Mouse (Mus musculus) T-helper 17 cell (primary cell): ENCODE measurements around the gene Pkd1l1.

Source experiments
- in situ Hi-C, 2 experiments: fragments of 300-600 bp; cut with MboI, MseI; formaldehyde crosslinking; loops; 1 replicate in 1 of 2; 2 replicates in 1 of 2; pipeline ENCODE4 v1.15.1; 2025; ENCODE audit warnings: high pct_unique_total_duplicates in 2 of 2

Pkd1l1 gene

DNA sequence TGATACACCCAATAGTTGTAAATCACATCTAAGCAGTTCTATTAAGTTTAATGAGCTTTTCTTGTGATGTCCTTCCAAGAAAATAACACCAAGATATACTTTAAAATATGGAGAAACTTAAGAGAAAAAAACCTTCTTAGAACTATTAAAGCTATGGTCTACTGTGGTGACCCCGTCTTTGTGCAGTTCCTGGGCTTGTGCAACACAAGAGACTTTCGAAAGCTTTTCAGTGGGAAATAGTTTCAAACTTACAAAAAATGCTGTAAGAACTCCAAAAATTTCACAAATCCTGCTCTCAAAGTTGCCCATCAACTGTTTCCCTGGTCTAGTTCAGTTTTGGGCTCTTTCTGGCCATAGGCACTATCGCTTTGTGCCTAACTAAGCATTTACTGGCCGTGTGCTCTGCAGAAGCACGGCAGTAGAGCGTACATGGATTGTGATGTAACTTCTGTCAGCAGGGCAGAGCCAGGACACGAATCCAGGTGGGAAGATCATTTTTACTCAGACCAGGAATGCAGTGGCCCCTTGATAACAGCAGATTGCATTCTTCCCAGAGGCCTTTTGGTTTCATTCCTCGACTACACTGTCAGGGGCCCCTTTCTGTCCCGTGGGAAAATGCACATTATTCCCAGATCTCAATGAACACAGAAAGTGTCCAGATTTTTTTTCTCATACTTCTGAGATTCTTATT lies 144.1 kb downstream of the Pkd1l1 start:
- in situ Hi-C loops: no loop called here

DNA sequence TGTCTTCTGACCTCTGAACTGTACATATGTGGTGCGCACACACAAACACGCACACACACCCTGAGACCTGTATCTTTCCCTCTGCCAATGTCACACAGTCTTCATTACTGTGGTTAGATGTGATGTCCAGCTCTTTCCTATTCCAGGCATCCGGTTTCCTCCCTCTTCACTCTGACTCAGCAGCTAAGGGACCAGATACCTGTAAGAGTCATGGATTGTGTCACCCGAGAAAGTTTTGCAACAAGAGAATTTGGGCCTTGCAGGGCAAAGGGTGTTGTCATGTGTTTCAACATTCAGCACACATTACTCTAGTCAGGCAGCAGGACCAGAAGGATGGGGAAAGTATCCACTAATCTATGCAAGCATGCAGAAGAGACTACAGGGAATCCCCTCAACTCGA lies 146.5 kb downstream of the Pkd1l1 start:
- in situ Hi-C loops: no loop called here

DNA sequence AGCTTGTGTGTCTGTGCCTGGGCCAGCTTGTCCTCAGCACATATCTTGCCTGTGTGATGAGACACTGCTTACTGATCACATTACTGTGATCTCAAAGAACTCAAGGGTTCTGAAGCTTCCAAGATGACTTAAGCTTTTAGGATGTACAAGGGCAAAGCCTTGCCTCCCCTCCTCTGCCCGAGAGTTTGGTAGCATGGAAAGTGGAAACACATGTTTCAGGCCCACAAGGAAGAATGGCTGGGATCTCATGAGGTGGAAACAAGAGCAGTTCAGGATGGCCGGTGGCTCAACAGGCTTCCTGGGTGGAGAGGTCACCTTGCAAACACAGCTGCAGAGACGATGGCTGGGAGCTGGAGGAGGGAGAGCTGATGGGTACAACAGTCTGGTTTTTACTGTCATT lies 147.0 kb downstream of the Pkd1l1 start:
- in situ Hi-C loops: no loop called here

DNA sequence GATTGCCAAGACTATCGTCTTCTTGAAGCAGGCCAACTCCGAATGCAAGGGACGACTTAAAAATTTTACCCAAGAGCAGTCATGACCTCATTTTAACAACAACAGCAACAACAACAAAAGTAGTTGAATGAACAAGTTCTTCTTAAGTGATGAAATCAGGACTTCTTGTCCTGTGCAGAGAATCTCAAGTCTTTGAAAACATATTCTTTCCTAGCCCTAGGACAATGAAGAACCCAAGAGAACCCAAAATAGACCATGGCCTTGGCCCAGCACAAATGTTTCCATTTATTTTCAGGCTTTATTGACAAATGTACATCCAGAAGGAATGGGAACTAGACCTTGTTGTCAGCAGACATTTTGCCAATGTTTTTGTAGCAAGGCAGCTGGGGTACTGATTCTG lies 147.7 kb downstream of the Pkd1l1 start:
- in situ Hi-C loops: no loop called here

DNA sequence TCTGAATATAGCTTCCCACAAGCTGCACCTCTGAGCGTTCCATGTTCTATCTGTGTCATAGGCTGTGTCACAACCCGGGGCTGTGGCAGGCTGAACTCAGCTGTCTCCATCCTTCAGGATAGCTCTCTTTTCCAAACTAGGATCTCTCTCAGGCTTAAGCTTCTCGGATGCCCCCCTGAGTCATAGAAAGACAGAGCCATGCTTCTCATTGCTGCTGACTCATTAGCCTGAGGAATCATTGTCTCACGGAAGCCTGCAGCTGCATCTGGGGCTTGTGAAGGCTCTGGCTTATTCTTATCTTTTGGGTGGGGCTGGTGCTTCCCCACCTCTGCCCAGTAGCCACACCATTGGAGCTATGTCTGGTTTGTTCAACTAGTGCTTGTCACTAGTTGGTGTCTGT lies 151.7 kb downstream of the Pkd1l1 start:
- in situ Hi-C loops: no loop called here

DNA sequence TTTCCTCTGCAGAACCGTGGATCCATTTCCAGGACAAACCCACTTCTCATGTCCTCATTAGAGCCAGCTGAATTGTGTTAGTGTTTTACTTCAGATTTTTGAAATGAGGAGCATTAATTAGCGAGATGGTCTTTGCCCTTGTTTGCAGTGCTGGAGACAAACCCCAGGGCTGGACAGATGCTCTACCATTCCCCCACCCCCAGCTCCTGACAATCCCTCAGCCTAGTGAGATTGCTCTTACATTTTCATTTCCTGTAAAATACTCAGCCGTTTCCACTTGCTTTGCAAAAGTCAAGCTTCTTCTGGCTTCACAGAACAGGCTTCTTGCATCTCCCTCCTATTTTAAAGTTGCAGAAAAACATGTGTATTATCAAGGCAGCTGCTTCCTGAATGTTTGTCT lies 155.7 kb downstream of the Pkd1l1 start:
- in situ Hi-C loops: no loop called here

DNA sequence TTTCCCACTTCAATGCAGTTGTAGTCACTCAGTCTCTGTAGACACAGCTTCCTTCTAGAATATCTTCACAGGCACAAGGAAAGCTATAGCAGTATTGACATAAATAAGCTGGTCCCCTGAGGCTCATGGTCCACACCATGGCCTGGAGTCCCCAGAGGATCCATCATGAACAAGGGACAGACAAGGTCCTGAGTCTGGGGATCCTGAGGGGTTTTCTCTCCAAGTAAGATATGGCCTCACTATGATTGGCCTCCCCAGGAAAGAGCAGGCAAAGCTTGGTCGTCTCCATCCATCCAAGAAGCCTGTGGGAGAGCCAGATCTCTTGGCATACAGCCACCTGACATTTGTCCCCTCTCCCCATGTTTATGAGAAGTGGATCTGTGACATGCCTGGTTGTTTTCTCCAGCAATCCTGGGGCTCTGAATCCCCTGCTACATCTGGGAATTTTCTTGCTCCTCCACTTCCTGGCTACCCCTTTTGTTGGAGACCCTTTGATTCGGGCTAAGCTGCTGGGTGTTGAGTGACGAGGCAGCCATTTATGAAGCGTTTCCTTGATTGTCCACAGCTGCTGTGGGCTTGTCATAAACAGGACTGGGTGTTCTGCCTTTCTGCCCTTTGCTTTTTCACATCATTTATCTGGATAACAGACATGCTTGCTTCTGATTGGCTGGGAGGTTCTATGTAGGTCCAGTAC lies 158.8 kb downstream of the Pkd1l1 start:
- in situ Hi-C loops: no loop called here

DNA sequence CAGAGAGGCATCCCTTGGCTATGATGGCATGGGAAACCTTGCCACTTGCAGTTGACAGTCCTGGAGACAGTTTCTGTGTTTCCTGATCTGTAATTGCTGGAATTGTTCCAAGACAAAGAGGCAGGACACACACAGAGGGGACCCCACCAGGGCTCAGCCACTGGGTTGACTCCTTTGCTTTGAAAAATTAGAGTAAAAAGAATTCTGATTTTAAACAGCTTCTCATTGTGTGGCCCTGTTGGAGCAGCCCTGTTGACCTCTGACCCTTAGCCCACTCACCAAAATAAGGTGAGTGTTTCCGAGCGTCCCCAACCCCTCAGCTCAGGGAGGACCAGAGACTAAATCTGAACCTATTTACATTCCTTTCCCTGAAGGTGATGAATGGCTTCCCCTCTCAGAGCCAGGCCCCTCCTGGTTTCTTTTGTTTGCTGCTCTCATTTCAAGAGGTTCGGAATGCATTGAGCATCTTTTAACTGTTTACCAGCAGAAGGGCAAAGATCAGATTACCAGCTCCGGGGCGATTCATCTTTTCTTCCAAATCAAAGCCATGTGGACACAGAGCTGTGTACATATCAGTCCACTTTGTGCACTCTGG lies 161.5 kb downstream of the Pkd1l1 start:
- in situ Hi-C loops: no loop called here

DNA sequence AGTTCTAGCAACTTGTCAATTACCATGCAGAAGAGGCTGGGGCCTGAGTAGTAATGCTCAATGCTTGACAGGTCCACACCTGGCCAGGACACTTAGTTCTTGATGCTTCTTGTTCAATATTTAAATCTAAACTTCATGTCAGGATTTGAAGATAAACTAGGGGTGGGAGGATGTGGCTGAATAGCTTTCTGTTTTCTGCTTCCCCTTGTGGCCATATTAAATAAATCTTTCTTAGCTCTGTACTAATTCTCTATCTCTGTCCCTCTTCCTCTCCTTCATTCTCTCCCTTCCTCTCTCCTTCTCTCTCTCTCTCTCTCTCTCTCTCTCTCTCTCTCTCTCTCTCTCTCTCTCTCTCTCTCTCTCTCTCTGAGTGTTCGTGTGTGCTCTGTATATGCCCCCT lies 163.4 kb downstream of the Pkd1l1 start:
- in situ Hi-C loops: no loop called here

DNA sequence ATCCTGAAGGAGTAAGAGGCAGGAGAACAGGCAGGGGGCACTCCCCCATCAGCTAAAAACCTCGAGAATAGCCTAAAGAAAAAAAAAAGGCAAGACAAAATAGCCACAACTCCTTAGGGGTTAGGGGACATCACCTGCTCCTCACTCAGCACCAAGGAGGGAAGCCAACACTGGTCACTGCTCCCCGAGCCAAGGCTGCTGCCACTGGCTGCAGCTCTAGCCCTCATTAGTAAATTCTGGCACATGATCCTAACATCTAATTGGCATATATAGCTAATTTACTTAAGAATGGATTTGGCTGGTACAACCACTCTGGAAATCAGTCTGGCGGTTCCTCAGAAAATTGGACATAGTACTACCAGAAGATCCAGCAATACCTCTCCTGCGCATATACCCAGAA lies 166.1 kb downstream of the Pkd1l1 start:
- in situ Hi-C loops: no loop called here

DNA sequence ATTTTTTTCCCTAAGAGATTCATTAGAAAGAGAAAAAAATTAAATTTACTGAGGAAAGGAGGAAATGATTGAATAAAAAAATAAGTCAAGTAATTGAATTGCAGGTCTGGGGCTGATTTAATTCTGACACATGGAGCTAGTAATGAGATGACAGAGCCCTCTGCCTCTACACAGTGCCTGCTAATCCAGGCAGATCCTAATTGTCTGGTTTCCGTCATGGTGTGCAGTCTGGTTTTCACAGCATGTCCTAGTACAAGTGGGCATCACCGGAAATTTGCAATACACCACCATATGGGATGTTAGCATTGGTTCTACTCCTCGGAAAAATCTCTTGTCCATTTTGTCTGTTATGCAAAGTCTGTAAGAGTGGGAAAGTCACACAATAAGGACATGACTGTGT lies 168.9 kb downstream of the Pkd1l1 start:
- in situ Hi-C loops: no loop called here

DNA sequence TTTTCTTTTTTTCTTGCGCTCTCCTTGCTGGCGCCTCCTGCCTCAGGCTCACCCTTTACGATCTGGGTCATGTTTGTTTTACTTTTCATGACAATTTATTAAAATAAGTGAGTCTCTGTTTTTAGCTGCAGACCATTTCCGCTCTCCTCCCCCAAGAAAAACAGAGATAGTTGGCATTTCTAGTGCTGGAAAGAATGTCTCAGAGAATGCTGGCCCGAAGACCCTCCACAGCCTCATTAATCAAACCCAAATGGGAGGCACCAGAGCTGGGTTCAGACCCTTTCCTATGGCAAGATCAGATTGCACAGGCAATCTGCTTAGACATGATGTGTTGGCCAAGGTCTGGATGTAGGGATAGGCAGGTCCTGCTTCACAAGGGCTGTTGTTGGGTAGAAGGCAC lies 175.6 kb downstream of the Pkd1l1 start:
- in situ Hi-C loops: no loop called here

DNA sequence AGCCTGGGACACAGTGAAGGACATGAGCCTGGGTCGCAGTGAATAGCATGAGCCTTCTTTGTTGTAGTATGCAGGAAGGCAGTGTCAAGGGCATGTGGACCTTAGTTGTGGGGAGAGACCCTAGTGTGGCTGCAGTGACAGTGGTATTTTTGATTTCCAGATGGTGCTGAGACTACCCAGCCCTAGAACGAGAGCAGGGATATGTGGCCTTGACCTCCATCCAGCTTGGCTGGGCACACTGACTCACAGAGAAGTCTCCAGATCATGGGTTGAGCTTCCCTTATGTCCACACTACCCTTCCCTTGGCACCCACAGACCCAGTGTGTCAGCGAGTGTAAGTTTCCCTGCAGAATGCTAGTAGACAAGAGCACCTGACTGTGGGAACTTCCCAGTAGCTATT lies 178.0 kb downstream of the Pkd1l1 start:
- in situ Hi-C loops: no loop called here

DNA sequence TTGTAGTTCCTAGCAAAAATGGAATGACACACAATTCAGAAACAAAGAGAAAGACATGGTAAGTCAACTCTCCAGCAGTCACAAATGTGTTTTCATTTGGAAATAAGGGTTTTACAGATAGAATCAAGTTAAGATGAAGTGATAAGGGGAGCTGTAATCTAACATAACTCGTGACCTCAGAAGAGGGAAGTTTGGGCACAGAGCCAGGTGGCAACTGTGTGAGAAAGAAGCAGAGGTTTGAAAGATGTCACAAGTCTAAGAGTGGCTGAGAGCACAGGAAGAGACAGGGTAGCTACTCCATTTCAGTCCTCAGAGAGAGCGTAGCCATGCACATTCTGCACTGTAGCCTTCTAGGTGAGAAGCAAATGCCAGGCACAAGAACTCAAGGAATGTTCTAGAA lies 180.9 kb downstream of the Pkd1l1 start:
- in situ Hi-C loops: no loop called here

DNA sequence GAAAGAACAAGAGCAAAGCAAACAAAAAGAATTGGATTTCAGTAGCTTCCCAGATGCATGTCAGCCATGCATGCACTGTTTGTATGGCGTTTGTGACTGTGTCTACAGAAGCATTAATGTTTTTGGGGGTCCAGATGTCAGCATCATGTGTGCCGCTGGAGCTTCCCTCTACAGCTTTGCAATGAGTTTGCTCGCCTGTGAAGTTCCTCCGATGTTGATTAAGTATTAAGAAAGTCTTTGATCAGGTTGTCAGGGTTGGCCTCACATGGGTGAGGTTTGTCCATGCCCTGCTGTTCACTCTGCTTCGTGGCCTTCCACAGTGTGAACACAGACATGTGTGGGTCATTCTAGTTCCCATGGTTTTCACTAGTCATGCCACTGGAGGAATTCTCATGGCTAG lies 183.9 kb downstream of the Pkd1l1 start:
- in situ Hi-C loops: no loop called here

DNA sequence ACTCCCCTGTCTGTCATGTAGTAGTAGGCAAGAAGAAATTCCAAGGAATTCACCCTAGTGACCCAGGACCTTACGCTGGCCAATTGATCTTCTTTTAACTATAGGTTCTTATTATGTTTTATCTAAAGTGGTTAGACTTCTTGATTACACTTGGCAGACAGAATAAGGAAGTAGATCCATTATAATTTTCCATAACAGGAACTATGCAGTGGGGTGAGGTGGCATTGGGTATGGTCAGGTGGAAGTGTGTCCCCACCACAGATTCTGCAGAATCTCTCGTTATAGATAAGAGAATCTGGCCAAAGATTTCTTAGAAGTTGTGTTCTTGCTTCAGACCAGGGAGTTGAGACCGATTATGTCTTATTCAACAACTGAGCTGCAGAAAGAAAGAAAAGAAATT lies 185.5 kb downstream of the Pkd1l1 start:
- in situ Hi-C loops: no loop called here

DNA sequence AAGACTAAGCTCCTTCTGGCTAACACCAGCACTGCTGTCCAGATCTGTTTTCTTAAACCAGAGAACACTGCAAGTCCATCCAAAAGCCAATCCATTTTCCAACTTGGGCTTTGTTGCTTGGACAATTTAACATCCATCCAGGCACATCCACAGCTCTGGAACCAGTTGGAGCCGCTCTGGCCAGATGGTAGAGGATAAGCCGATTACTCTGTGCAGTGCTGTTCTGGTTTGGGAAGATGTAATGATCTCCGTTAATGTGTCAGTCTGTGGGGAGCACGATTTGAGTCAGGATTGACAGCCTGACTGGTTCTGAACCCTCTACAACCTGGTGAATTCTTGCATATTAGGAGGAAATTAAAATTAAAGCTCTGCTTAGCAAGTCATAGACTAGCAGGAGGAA lies 188.7 kb downstream of the Pkd1l1 start:
- in situ Hi-C loops: no loop called here

DNA sequence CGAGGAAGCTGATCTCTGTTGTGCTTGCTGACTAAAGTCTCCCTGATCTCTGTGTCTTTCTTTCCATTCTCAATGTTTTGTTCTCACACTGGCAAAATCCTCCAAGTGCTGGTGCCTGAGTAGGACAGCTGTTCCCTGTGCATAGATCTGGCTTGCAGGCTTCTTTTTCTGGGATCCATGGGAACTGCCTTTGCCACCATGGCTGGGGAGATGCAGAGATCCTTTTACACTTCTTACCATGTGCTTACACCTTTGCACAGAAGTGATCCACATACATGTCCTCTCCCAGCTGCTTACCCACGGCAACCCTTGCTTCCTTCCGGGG lies 191.0 kb downstream of the Pkd1l1 start:
- in situ Hi-C loops: no loop called here

DNA sequence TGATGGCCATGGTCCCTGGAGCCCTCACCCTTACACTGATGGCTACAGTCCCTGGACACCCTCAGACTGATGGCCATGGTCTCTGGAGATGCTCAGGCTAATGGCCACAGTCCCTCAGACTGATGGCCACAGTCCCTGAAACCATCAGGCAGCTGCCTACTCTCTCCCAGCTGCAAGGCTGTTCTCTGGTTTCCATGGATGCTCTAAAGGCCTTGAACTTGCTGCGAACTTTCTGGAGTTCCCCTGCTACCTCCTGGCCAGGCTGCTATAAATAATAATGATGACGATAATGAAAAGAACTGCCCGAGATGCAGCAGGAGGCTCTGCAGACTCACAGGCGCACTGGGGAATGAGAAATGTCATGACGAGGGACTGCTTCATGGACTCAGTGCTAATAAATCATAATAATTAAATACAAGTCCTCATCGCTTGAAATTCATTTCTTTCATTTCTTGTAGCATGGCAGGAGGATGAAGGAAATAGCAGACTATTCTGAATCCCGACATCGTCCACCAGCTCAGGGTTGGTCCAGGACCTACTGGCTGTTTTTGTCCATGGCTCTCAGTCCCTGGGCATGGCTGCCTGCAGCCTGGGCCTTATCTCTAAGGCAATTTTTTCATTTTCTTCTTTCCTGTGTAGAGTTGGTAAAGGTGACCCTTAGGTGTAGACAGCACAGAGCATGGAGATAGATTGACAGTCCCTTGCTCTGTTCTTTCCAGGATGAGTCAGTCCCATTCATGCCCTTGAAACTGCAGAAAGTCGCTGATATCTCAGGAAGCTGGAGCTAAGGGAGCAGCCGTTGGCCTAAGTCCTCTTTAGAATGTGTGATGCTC lies 191.5 kb downstream of the Pkd1l1 start:
- in situ Hi-C loops: no loop called here

DNA sequence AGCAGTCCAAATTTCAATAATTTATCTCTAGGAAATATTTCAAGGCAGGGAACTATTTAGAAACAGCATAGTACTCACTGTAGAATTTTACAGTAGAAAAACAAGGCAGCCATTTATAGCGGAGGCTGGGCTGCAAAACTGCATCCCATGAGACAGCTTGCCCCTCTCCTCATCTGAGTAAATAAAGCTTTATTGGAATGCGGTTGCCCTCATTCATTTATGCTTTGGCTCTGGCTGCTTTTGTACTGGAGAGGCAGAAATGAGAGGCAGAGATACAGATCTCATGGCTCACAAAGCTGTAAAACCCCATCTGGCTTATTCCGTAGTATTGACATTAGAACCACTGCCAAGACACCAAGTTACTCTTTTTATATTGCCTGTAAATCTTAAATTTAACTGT lies 193.6 kb downstream of the Pkd1l1 start:
- in situ Hi-C loops: no loop called here
